Mouse (Mus musculus): Measurements from ENCODE around the gene Iqgap1.

Iqgap1 gene

DNA sequence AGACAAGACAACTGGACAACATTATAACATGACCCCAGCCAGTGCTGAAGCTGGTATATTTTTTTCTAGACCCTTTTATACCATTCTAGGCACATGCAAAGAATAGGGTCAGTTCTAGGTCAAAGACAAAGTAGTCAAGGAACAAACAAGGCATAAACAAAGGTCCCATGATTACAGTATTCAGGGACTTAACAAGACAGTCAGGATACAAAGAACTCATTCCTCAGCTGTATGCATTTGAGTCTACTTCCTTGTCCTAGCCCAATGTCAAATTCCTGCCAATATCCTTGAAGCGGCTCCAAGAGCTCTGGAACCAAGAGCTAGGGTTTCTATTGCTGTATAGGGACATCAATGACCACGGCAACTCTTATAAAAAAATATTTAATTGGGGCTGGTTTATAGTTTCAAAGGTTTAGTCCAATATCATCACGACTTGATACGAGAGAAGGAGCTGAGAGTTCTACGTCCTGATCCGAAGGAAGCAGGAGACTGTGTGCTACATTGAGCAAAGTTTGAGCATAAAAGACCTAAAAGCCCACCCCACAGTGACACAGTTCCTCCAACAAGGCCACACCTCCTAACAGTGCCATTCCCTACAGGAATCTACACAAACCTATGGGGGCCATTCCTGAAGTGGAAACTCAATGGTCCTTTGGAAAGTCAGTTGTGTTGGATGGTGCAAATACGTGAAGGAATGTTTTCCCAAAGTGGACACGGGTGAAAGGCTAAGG lies 18.3 kb upstream of the Iqgap1 start:
- DNase-seq (ENCODE audit: low spot score), result no peak

GRCm38 (mm10) chr7:80843176-80843575 lies 17.4 kb upstream of the Iqgap1 start:
- no peak for DNase-seq (ENCODE audit: low spot score)

GRCm38 (mm10) chr7:80842132-80842531 lies 16.4 kb upstream of the Iqgap1 start:
- no peak for DNase-seq (ENCODE audit: low spot score)

- DNase-seq (ENCODE audit: low spot score), result no peak
Measured at GRCm38 (mm10) chr7:80840937-80841336, 15.2 kb upstream of the Iqgap1 start.

GRCm38 (mm10) chr7:80840241-80840640 lies 14.5 kb upstream of the Iqgap1 start:
- no peak for DNase-seq (ENCODE audit: low spot score)

DNA sequence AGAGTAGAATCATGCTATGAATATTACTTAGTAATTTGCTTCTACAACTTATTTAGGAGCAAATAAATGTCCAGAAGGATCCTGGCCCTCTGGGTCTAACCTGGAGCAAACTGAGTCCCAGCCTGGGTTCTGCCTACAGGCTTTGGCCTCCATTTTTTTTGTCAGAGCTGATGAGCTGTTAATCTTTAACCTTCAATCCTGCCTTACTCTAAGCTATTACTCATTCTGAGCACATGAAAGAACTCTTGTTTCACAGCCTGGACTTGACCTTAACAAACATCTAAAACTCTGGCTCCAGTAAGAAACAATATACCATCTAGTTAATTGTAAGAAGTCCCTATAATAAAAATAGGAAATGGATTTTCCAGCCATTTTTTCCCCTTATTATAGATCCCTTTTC lies 14.0 kb upstream of the Iqgap1 start:
- DNase-seq (ENCODE audit: low spot score), result no peak

GRCm38 (mm10) chr7:80838247-80838646 lies 12.5 kb upstream of the Iqgap1 start:
- no peak for DNase-seq (ENCODE audit: low spot score)

- no peak for DNase-seq (ENCODE audit: low spot score)
Measured at GRCm38 (mm10) chr7:80837736-80838135, 12.0 kb upstream of the Iqgap1 start.

DNA sequence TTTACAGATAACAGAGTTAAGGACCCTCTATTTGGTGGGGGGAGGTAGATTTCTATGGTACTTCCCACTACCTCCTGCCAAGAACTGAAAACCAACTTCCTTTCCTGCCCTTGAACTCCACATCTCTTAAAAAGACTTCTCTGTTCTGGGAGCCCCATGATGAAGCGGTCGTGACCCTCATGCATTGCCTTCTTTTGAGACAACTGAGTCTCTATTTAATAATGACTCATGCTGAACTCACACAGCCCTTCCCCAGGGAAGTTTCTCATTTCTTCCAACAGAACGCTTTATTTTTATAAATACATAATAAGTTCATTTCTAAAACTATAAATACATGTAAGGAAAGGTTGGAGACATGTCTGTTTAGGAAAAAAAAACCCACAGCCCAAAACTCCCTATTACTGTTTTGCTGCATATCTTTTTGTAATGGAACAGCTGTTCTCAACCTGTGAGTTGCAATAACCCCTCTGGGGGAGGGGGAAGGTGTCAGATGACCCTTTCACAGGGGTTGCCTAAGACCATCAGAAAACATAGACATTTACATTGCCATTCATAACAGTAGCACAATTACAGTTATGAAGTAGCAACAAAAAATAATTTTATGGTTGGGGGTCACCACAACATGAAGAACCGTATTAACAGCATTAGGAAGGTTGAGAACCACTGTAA lies 10.3 kb upstream of the Iqgap1 start:
- no peak for DNase-seq (ENCODE audit: low spot score)

DNA sequence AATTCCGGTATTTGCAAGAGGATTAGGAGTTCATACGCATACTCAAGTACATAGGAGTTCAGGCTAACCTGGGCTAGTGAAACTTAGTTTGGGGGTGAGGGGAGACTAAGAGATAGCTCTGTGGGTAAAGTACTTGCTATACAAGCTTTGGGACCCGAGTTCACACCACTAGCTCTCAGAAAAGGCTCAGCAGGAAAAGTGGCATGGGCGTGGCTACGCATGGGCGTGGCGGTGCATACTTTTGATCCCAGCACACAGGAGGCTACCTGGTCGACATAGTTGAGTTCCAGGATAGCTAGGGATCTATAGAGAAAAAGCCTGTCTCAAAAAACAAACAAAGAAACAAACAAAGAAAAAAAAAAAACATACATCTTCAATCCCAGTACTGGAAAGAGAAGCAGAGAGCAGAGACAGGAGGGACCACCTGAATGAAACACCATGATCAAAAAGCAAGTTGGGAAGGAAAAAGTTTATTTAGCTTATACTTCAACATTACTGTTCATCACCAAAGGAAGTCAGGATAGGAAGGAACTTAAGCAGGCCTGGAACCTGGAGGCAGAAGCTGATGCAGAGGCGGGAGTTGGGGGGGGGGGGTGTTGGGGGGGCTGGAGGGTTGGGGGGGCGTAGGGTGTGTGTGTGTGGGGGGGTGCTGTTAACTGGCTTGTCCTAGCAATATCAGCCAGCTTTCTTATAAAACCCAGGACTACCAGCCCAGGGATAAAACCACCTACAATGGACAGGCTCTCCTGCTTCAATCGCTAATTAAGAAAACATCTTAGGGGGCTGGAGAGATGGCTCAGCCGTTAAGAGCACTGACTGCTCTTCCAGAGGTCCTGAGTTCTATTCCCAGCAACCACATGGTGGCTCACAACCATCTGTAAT lies 8.1 kb upstream of the Iqgap1 start:
- no peak for DNase-seq (ENCODE audit: low spot score)

DNA sequence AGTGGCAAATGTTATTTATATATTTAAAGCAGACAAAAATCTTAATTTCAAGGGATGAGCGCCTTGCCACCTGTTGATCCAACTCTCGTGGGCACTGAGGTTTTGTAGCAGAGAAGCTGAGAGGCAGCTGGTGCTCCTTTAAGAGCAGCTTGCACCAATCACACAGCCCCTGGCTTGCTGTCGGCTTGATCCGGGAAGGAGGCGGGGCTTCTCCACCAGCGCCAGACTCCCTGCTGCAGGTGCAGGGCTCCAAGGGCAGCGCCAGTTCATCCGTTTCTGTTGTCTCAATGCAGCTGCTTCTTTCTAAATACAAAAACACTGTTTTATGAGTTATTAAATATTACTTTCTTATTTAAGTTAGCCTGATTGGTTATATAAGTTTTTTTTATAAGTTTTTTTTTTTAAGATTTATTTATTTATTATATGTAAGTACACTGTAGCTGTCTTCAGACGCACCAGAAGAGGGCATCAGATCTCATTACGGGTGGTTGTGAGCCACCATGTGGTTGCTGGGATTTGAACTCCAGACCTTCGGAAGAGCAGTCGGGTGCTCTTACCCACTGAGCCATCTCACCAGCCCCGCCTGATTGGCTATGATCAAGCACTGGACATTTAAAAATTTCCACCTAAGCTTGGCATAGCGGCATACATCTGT lies 7.3 kb upstream of the Iqgap1 start:
- peak; percentile 32 for DNase-seq (ENCODE audit: low spot score)

- peak; percentile 34 for DNase-seq (ENCODE audit: low spot score)
Measured at GRCm38 (mm10) chr7:80832191-80832590, 6.4 kb upstream of the Iqgap1 start.

DNA sequence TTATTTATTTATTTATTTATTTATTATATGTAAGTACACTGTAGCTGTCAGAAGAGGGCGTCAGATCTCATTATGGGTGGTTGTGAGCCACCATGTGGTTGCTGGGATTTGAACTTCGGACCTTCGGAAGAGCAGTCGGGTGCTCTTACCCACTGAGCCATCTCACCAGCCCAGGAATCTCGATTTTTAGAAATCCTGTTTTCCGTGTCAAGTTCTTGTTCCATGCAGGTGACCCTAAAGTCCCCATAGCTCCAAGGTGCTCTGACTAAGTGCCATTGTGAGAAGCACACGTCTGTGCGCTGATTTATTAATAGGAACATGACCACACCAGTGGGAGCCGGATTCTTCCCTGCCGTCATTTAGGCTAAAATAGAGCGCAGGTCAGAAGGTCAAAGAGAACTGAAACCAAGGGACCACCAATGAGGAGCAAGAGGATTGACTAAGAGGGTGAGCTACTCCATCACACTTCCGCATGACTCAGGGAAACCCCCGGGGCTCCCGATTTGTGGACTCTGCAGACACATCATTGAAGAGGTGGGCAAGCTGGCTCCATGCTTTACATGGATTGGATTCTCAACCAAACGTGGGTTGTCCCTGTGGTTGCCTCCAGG lies 4.5 kb upstream of the Iqgap1 start:
- no peak for DNase-seq (ENCODE audit: low spot score)

DNA sequence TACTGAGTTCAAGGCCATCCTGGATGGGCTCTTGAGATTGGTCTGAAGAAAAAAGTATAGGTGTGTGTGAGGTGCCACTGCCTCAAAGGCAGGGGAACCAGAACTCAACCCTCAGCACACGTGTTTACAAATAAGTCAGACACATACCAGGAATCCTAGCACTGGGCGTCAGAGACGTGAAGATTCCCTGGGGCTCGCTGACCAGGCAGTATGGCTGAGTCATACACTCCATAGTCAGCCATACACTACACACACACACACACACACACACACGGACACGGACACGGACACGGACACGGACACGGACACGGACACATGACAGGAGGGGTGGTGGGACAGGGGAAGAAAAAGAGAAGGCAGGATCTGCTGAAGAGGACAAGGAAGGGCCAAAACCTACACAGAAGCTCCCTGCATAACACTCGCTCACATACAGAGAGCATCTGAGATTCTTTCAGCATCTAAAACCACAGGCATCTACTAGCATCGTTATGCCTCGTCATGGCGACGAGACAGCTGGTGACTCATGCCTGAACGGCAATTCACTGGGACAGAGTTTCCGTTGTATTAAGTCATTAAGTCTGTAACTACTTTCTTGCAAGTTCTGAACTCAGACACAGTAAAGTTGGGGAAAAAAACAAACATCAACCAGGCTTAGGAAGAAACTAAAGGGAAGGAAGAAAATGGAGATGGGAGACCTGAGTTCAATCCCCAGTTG lies 2.5 kb upstream of the Iqgap1 start:
- DNase-seq (ENCODE audit: low spot score), result no peak

- DNase-seq (ENCODE audit: low spot score), result no peak
Measured at GRCm38 (mm10) chr7:80823875-80824682, 1.7 kb downstream of the Iqgap1 start.

GRCm38 (mm10) chr7:80823267-80823666 lies 2.5 kb downstream of the Iqgap1 start:
- DNase-seq (ENCODE audit: low spot score), result no peak

GRCm38 (mm10) chr7:80820838-80821237 lies 4.9 kb downstream of the Iqgap1 start:
- no peak for DNase-seq (ENCODE audit: low spot score)

DNA sequence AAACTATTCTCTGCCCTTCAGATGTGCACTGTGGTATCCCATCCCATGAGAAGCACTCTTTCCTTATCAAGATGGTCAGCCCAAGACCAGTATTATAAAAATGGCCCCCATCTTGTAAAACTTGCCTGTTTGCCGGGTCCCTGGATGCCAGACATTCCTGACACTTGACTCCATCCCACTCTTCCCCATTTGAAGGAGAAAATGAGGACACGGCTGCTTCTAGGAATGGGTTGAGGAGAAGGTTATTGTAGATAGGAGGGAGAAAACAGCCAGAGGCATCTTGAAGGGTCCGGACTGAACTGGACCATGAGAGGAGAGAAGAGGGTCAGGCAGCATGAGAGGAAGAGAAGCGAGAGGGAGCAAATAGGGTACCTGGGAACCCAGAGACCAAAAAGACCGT lies 9.1 kb downstream of the Iqgap1 start:
- no peak for DNase-seq (ENCODE audit: low spot score)

GRCm38 (mm10) chr7:80813397-80813796 lies 12.4 kb downstream of the Iqgap1 start:
- no peak for DNase-seq (ENCODE audit: low spot score)

DNA sequence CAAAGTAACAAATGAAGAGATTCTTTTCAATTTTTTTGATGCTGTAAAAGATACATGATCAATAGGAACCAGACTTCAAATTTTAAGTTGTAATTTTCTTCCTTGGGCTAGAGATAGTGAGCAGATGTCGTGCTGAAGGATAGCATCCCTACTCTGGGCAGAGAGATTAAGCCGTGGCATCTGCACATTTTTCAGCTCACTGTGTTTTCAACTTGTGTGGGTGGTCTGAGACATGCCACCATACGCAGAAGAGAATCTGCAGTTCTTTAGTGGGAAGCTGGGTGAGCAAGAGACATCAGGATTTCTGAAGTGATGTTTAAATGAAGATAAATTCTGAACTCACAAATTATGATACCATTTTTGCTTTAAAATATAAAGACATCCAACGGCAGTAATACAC lies 19.4 kb downstream of the Iqgap1 start:
- DNase-seq (ENCODE audit: low spot score), result no peak
